ENCODE assay signal across 10 mouse cellular contexts in the genomic region with DNA sequence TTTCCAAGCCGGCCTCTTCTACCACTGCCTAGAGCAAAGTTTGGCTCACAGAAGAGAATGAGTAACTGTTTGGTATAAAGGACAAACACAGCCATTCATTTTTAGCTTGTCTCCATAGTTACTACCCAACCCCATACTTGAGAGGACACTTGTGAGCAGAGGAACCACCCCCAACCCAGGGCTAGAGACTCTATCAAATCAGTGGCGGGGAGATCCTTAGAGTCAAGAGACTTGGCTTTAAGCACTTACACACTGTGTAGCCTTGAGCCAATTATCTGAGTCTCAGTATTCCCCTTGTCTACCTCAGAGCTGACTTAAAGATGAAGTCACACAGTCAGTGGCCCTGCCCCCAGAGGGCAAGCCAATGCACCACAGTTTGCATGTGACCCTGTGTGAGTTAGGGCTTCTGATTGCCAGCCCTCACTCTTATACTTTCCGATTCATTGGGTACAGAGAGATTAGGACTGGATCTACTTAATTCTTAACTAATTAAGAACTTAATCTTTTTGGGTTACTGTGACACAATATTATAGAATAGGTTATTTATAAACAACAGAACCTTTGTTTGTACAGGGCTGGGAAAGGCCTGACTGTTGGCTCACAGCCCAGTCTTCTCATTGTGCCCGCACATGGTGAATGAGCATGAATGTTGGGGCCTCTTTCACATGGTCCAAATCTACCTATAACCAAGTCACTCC.
DNase-seq lines count a peak whose midpoint lies in the region; ATAC-seq lines count a peak whose summit lies in the region.
"Had no signal": no experiment of that assay in that cellular context is flagged by ENCODE, and none has a peak within 500 bp of the region (broad histone marks: within the 10 kb centered on the region; RNA-seq: fewer than 3 reads in every experiment).

No protein-coding gene starts in this region.

- no peak overlapping the region for H3K9ac ChIP-seq in forebrain, embryonic 13.5 days
- H3K9ac ChIP-seq in kidney, embryonic 15.5 days, result no peak overlapping the region
- no peak overlapping the region for H3K9ac ChIP-seq in midbrain, embryonic 13.5 days (replicated peaks)

- H3K4me2 ChIP-seq in forebrain, embryonic 13.5 days, result no peak overlapping the region
- H3K4me2 ChIP-seq in kidney, embryonic 15.5 days, result no peak overlapping the region
- H3K4me2 ChIP-seq in midbrain, embryonic 13.5 days (replicated peaks), result no peak overlapping the region

- WGBS in forebrain, embryonic 13.5 days, result 30% methylated on average over 4 of the region's 4 CpGs
- 70% methylated on average over 4 of the region's 4 CpGs for WGBS in kidney, embryonic 15.5 days
- WGBS in midbrain, embryonic 13.5 days, result 59% methylated on average over 4 of the region's 4 CpGs

- no peaks in the 10 kb centered on the region for H3K9me3 ChIP-seq in forebrain, embryonic 13.5 days (replicated peaks)
- no peaks in the 10 kb centered on the region for H3K9me3 ChIP-seq in kidney, embryonic 15.5 days (replicated peaks)
- 0 out of 2 replicates have a peak, but pooled peaks cover 3% of the 10 kb centered on the region for H3K9me3 ChIP-seq in midbrain, embryonic 13.5 days

- H3K27me3 ChIP-seq in forebrain, embryonic 13.5 days, result peaks cover 74% of the 10 kb centered on the region
- no peaks in the 10 kb centered on the region for H3K27me3 ChIP-seq in kidney, embryonic 15.5 days
- H3K27me3 ChIP-seq in midbrain, embryonic 13.5 days, result no peaks in the 10 kb centered on the region

- no peaks in the 10 kb centered on the region for H3K36me3 ChIP-seq in forebrain, embryonic 13.5 days (ENCODE audit: poor library complexity, severe bottlenecking)
- H3K36me3 ChIP-seq in kidney, embryonic 15.5 days, result no peaks in the 10 kb centered on the region
- no peaks in the 10 kb centered on the region for H3K36me3 ChIP-seq in midbrain, embryonic 13.5 days

- H3K4me3 ChIP-seq in forebrain, embryonic 13.5 days, result no peak overlapping the region
- no peak overlapping the region for H3K4me3 ChIP-seq in kidney, embryonic 15.5 days (replicated peaks)
- no peak overlapping the region for H3K4me3 ChIP-seq in midbrain, embryonic 13.5 days (replicated peaks)

- peaks cover 12% of the 10 kb centered on the region for H3K4me1 ChIP-seq in forebrain, embryonic 13.5 days
- no peaks in the 10 kb centered on the region for H3K4me1 ChIP-seq in kidney, embryonic 15.5 days
- peaks cover 10% of the 10 kb centered on the region; the same call in 1 of the 2 replicates for H3K4me1 ChIP-seq in midbrain, embryonic 13.5 days (replicated peaks)

- no peak overlapping the region for H3K27ac ChIP-seq in forebrain, embryonic 13.5 days
- peak overlapping the region; percentile 67 for H3K27ac ChIP-seq in kidney, embryonic 15.5 days
- H3K27ac ChIP-seq in midbrain, embryonic 13.5 days, result no peak overlapping the region

- DNase-seq in frontal cortex, postnatal 14 days (ENCODE audit: low spot score in 2 of 2), result no peak
- DNase-seq in ovary, adult 18-20 months (ENCODE audit: low spot score), result no peak
- DNase-seq in gastrocnemius, adult 18-20 months (ENCODE audit: low spot score), result no peak
- DNase-seq in MN1 (ENCODE audit: low spot score), result no peak

- peak; percentile 67 for ATAC-seq in frontal cortex, adult (ENCODE audit: low TSS enrichment)
- peak; percentile 88 for ATAC-seq in forebrain, embryonic 13.5 days
- ATAC-seq in kidney, embryonic 15.5 days (replicated peaks; ENCODE audit: low FRiP score), result peak; percentile 95
- peak; percentile 91 for ATAC-seq in midbrain, embryonic 13.5 days
- ATAC-seq: activated CD4-positive, CD25-positive, alpha-beta regulatory T cell, adult 4 months; inflammation-experienced regulatory T-cells, adult 6 months had no signal
